In the genomic region with DNA sequence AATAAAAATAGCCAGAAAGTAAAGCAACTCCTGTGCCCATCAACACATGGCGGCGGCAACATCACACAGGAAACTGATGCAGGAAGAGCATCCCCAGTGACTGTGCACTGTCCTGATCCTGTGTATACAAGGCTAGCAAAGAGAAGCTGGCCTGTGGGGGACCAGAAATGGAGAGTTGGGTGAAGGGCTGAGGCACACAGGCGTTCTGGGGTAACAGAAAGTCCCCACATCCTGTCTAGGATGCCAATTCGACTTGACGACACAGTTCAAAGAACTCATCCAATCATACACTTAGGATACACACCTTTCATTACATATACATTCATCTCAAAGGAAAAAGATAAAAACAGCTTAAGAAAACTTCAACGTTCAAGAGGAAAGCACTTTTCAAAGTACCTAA, we compare ENCODE assay signal across 16 mouse cellular contexts. TPM values are rescaled to one million over a fixed set of nuclear protein-coding genes. Genes with fewer than 3 reads are reported as not detected.
DNase-seq lines count a peak whose midpoint lies in the region; ATAC-seq lines count a peak whose summit lies in the region.
"Had no signal": no experiment of that assay in that cellular context is flagged by ENCODE, and none has a peak within 500 bp of the region (broad histone marks: within the 10 kb centered on the region; RNA-seq: fewer than 3 reads in every experiment).

No protein-coding gene starts in this region.

- peak; percentile 93 for ATAC-seq in activated CD4-positive, CD25-positive, alpha-beta regulatory T cell, adult 4 months
- ATAC-seq in neutrophil, adult 5-6 weeks (ENCODE audit: extremely low read depth, insufficient number of reproducible peaks, low FRiP score, poor library complexity, severe bottlenecking), result 0 out of 2 replicates have a peak, but pooled peaks have one; percentile 39
- no peak for ATAC-seq in megakaryocyte-erythroid progenitor cell, adult 5-6 weeks (replicated peaks; ENCODE audit: low FRiP score, low TSS enrichment, poor library complexity, severe bottlenecking)
- ATAC-seq in megakaryocyte, adult 5-6 weeks (ENCODE audit: poor library complexity, severe bottlenecking), result no peak
- ATAC-seq: forebrain, embryonic 13.5 days; forebrain, postnatal 0 days had no signal

- DNase-seq in thymus, postnatal 0 days (ENCODE audit: low spot score), result peak; percentile 71
- no peak for DNase-seq in thymus, postnatal 10 days (ENCODE audit: low spot score in 2 of 2)
- DNase-seq in CD4-positive, CD25-positive, alpha-beta regulatory T cell, adult 2 months (ENCODE audit: low read depth, low spot score), result peak; percentile 51
- no peak for DNase-seq in left cerebral cortex, adult 18-20 months (ENCODE audit: low spot score in 2 of 2)
- DNase-seq: adrenal gland, adult 8-10 months; adrenal gland, postnatal 36 days; cerebellum, adult 2 months; cerebellum, postnatal 10 days; forebrain, postnatal 0 days; gastrocnemius, postnatal 14 days; heart, postnatal 36 days had no signal

RNA-seq across cellular contexts. Expression of a gene that starts 41.1 kb away (rescaled TPM):
- 6.7 and 6.8 TPM in 2 replicates for polyA plus RNA-seq in thymus, postnatal 0 days (2015; fragmentation: Nextera tagmentation; extraction: Ambion mirVana)
- polyA plus RNA-seq in activated CD4-positive, CD25-positive, alpha-beta regulatory T cell, adult 4 months (2017; shearing (Covaris generic)), result 1 to 10 TPM; 2.9 to 4.3 TPM
- total RNA-seq in neutrophil, adult 5-6 weeks (2017), result 5.2 and 8.0 TPM in 2 replicates
- 13.0 and 19.0 TPM in 2 replicates for total RNA-seq in megakaryocyte-erythroid progenitor cell, adult 5-6 weeks (2014; fragmentation: Nextera tagmentation)
- total RNA-seq in megakaryocyte-erythroid progenitor cell, adult 5-6 weeks (2017), result 11.2 and 23.9 TPM in 2 replicates
- 10 to 100 TPM; 75.2 to 78.2 TPM for total RNA-seq in left cerebral cortex, adult 18-20 months (2021)
- total RNA-seq in megakaryocyte, adult 5-6 weeks (2015), result 1.8 and 3.1 TPM in 2 replicates
- 2.4 and 2.5 TPM in 2 replicates for total RNA-seq in megakaryocyte, adult 5-6 weeks (2017)

Comparison
In these comparisons a context has a peak if more than half of its experiments do, and no peak if none do; other contexts are left out.
1. DNase-seq: peak in thymus, postnatal 0 days (single experiment) and CD4-positive, CD25-positive, alpha-beta regulatory T cell, adult 2 months (single experiment); none in thymus, postnatal 10 days (0 of 2) and left cerebral cortex, adult 18-20 months (0 of 2).
2. ATAC-seq: peak in activated CD4-positive, CD25-positive, alpha-beta regulatory T cell, adult 4 months (single experiment) and neutrophil, adult 5-6 weeks (single experiment); none in megakaryocyte-erythroid progenitor cell, adult 5-6 weeks (single experiment) and megakaryocyte, adult 5-6 weeks (single experiment).